In the genomic region with DNA sequence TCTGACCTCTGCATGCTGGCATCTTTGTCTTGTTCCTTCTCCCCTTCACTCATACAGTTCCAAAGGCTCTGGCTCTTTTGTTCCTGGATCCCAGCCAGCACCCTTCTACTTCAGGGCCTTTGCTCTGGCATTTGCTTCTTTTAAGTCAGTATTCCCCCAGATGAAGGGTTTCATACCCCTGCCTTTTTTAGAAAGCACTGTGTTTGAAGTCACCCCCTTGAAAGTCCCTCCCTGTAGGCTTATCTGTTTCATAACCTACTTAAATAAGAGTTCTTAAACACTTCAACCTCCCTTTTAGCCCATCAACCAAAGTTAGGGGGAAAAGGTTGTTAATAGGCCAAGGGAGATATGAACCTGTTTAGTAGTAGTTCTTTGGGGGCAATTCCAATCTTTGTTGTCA, we compare ENCODE assay signal across 18 mouse cellular contexts.
"Had no signal": no experiment of that assay in that cellular context is flagged by ENCODE, and none has a peak within 500 bp of the region (broad histone marks: within the 10 kb centered on the region; RNA-seq: fewer than 3 reads in every experiment).

No protein-coding gene starts in this region.

- H3K4me2 ChIP-seq: liver, embryonic 12.5 days; midbrain, embryonic 12.5 days; neural tube, embryonic 13.5 days; neural tube, embryonic 15.5 days had no signal

- H3K27ac ChIP-seq: liver, embryonic 12.5 days; liver, embryonic 14.5 days; midbrain, embryonic 10.5 days; midbrain, embryonic 12.5 days; neural tube, embryonic 13.5 days; neural tube, embryonic 15.5 days had no signal

- H3K4me3 ChIP-seq: liver, embryonic 12.5 days; midbrain, embryonic 10.5 days; midbrain, embryonic 12.5 days; myocyte; neural tube, embryonic 13.5 days; neural tube, embryonic 15.5 days had no signal

- H3K9me3 ChIP-seq: liver, embryonic 12.5 days; midbrain, embryonic 10.5 days; midbrain, embryonic 12.5 days; neural tube, embryonic 13.5 days; neural tube, embryonic 15.5 days had no signal

- DNase-seq: lung, postnatal 4 days; midbrain, embryonic 14.5 days; retina, postnatal 1 day; right cerebral cortex, adult 18-20 months; right cerebral cortex, postnatal 25 days; right cerebral cortex, postnatal 4 days; spleen, adult 18-20 months; thymus, adult 18-20 months; thymus, postnatal 14 days; thymus, postnatal 4 days had no signal

- H3K27me3 ChIP-seq: liver, embryonic 12.5 days; midbrain, embryonic 12.5 days; neural tube, embryonic 13.5 days; neural tube, embryonic 15.5 days had no signal

- H3K36me3 ChIP-seq: liver, embryonic 12.5 days; midbrain, embryonic 10.5 days; midbrain, embryonic 12.5 days; neural tube, embryonic 13.5 days; neural tube, embryonic 15.5 days had no signal

- H3K4me1 ChIP-seq: liver, embryonic 12.5 days; midbrain, embryonic 10.5 days; midbrain, embryonic 12.5 days; neural tube, embryonic 13.5 days; neural tube, embryonic 15.5 days had no signal

- ATAC-seq: liver, embryonic 12.5 days; midbrain, embryonic 16.5 days had no signal

- H3K9ac ChIP-seq: liver, embryonic 12.5 days; liver, embryonic 14.5 days; midbrain, embryonic 12.5 days; neural tube, embryonic 13.5 days; neural tube, embryonic 15.5 days had no signal
